Mouse (Mus musculus): Measurements from ENCODE around the gene Ccdc186. TPM values are rescaled to one million over a fixed set of nuclear protein-coding genes. Genes with fewer than 3 reads are reported as not detected.

The Ccdc186 gene
- polyA plus RNA-seq, 1 experiment from 2014 or later = 20.2 TPM

GRCm38 (mm10) chr19:56749343-56749742 lies 72.6 kb downstream of the Ccdc186 start:
- Histone ChIP-seq H3K27me3 (replicated peaks; ENCODE audit: control insufficient read depth, insufficient read depth, low read length) (no peaks in the 10 kb centered on the region), H3K9ac (ENCODE audit: low read depth, low read length) (no peak overlapping the region), H3K4me1 (ENCODE audit: control insufficient read depth, insufficient read depth, low read depth, low read length) (no peaks in the 10 kb centered on the region), H3K36me3 (ENCODE audit: control insufficient read depth, insufficient read depth, low read length) (no peaks in the 10 kb centered on the region), H3K9me3 (ENCODE audit: control insufficient read depth, low read length) (no peaks in the 10 kb centered on the region), H3K4me3 (ENCODE audit: low read length) (no peak overlapping the region), H3K27ac (ENCODE audit: low read depth, low read length) (no peak overlapping the region), H3K4me2 (ENCODE audit: low read length) (no peak overlapping the region)
- no peak for ATAC-seq
- 49% methylated on average over 3 of the region's 3 CpGs for whole genome bisulfite sequencing

GRCm38 (mm10) chr19:56747878-56748277 lies 74.1 kb downstream of the Ccdc186 start:
- Histone ChIP-seq H3K9ac (ENCODE audit: low read depth, low read length) (no peak overlapping the region), H3K4me1 (ENCODE audit: control insufficient read depth, insufficient read depth, low read depth, low read length) (no peaks in the 10 kb centered on the region), H3K4me2 (ENCODE audit: low read length) (no peak overlapping the region), H3K27ac (ENCODE audit: low read depth, low read length) (no peak overlapping the region), H3K27me3 (replicated peaks; ENCODE audit: control insufficient read depth, insufficient read depth, low read length) (no peaks in the 10 kb centered on the region), H3K4me3 (ENCODE audit: low read length) (no peak overlapping the region), H3K36me3 (ENCODE audit: control insufficient read depth, insufficient read depth, low read length) (no peaks in the 10 kb centered on the region), H3K9me3 (ENCODE audit: control insufficient read depth, low read length) (no peaks in the 10 kb centered on the region)
- no peak for ATAC-seq
- 75% methylated on average over 10 of the region's 10 CpGs for WGBS

GRCm38 (mm10) chr19:56746618-56747017 lies 75.4 kb downstream of the Ccdc186 start:
- Histone ChIP-seq H3K36me3 (ENCODE audit: control insufficient read depth, insufficient read depth, low read length) (no peaks in the 10 kb centered on the region), H3K9me3 (ENCODE audit: control insufficient read depth, low read length) (no peaks in the 10 kb centered on the region), H3K4me3 (ENCODE audit: low read length) (no peak overlapping the region), H3K27me3 (replicated peaks; ENCODE audit: control insufficient read depth, insufficient read depth, low read length) (no peaks in the 10 kb centered on the region), H3K4me2 (ENCODE audit: low read length) (no peak overlapping the region), H3K4me1 (ENCODE audit: control insufficient read depth, insufficient read depth, low read depth, low read length) (no peaks in the 10 kb centered on the region), H3K27ac (ENCODE audit: low read depth, low read length) (no peak overlapping the region), H3K9ac (ENCODE audit: low read depth, low read length) (no peak overlapping the region)
- no peak for ATAC-seq
- WGBS = 94% methylated on average over 9 of the region's 9 CpGs

- Histone ChIP-seq H3K4me1 (ENCODE audit: control insufficient read depth, insufficient read depth, low read depth, low read length) (no peaks in the 10 kb centered on the region), H3K27me3 (replicated peaks; ENCODE audit: control insufficient read depth, insufficient read depth, low read length) (no peaks in the 10 kb centered on the region), H3K4me3 (ENCODE audit: low read length) (no peak overlapping the region), H3K27ac (ENCODE audit: low read depth, low read length) (no peak overlapping the region), H3K36me3 (ENCODE audit: control insufficient read depth, insufficient read depth, low read length) (no peaks in the 10 kb centered on the region), H3K9me3 (ENCODE audit: control insufficient read depth, low read length) (no peaks in the 10 kb centered on the region), H3K4me2 (ENCODE audit: low read length) (no peak overlapping the region), H3K9ac (ENCODE audit: low read depth, low read length) (no peak overlapping the region)
- WGBS = 72% methylated on average over 6 of the region's 6 CpGs
- no peak for ATAC-seq
These were observed 76.5 kb downstream of the Ccdc186 start for GRCm38 (mm10) chr19:56745528-56745927.

- no peak overlapping the region for H3K9ac ChIP-seq (ENCODE audit: low read depth, low read length)
- no peaks in the 10 kb centered on the region for H3K36me3 ChIP-seq (ENCODE audit: control insufficient read depth, insufficient read depth, low read length)
- no peak overlapping the region for H3K4me3 ChIP-seq (ENCODE audit: low read length)
- H3K27ac ChIP-seq (ENCODE audit: low read depth, low read length) = no peak overlapping the region
- no peaks in the 10 kb centered on the region for H3K9me3 ChIP-seq (ENCODE audit: control insufficient read depth, low read length)
- H3K4me1 ChIP-seq (ENCODE audit: control insufficient read depth, insufficient read depth, low read depth, low read length) = no peaks in the 10 kb centered on the region
- H3K27me3 ChIP-seq (replicated peaks; ENCODE audit: control insufficient read depth, insufficient read depth, low read length) = no peaks in the 10 kb centered on the region
- no peak for ATAC-seq
- H3K4me2 ChIP-seq (ENCODE audit: low read length) = no peak overlapping the region
- 68% methylated on average over 7 of the region's 7 CpGs for whole genome bisulfite sequencing
These were observed 76.9 kb downstream of the Ccdc186 start for GRCm38 (mm10) chr19:56745061-56745460.

Other genes with a start within 250 kb of the Ccdc186 start
- 0.56 and 0.71 TPM in 2 replicates for gene Adrb1, start 100.0 kb downstream of the Ccdc186 start, polyA plus RNA-seq (2015; fragmentation: Nextera tagmentation; extraction: Ambion mirVana)
- 1.3 and 1.4 TPM in 2 replicates for gene Tdrd1, start 4.0 kb upstream of the Ccdc186 start, polyA plus RNA-seq (2015; fragmentation: Nextera tagmentation; extraction: Ambion mirVana)
- 0.66 and 0.75 TPM in 2 replicates for gene Vwa2, start 52.1 kb upstream of the Ccdc186 start, polyA plus RNA-seq (2015; fragmentation: Nextera tagmentation; extraction: Ambion mirVana)
- 13.9 and 16.4 TPM in 2 replicates for gene Afap1l2, start 186.0 kb upstream of the Ccdc186 start, polyA plus RNA-seq (2015; fragmentation: Nextera tagmentation; extraction: Ambion mirVana)